Mouse (Mus musculus): ENCODE data around the gene Cdc42se1. TPM values are rescaled to one million over a fixed set of nuclear protein-coding genes. Genes with fewer than 3 reads are reported as not detected.

The Cdc42se1 gene
- polyA plus RNA-seq, 1 experiment: 65.4 TPM

- Histone ChIP-seq H3K4me3 (ENCODE audit: insufficient read depth, low read length) (no peak within 1 kb of the TSS; the same call in 1 of the 2 replicates), H3K27ac (ENCODE audit: insufficient read depth, low read length) (peak within 1 kb of the TSS; percentile 87), H3K4me1 (ENCODE audit: control insufficient read depth, insufficient read depth, low read length) (peaks cover 9% of the 10 kb centered on the region)
- TF ChIP-seq CTCF (IDR thresholded peaks at IDR 0.05; ENCODE audit: extremely low read depth, insufficient read depth, low read length): no peak
- no peak for TF ChIP-seq POLR2A (IDR thresholded peaks at IDR 0.05; ENCODE audit: extremely low read depth, insufficient read depth, low read length)
Observed at GRCm38 (mm10) chr3:95231298-95232221, 3.0 kb downstream of the Cdc42se1 start, which contains the start of gene Mllt11. Gene Mllt11 (minus strand): TSS chr3:95232171.

- H3K4me1 ChIP-seq (ENCODE audit: control insufficient read depth, insufficient read depth, low read length): peaks cover 13% of the 10 kb centered on the region
- TF ChIP-seq POLR2A (IDR thresholded peaks at IDR 0.05; ENCODE audit: extremely low read depth, insufficient read depth, low read length) (no peak), CTCF (IDR thresholded peaks at IDR 0.05; ENCODE audit: extremely low read depth, insufficient read depth, low read length) (no peak)
- no peak overlapping the region for H3K27ac ChIP-seq (ENCODE audit: insufficient read depth, low read length)
- no peak overlapping the region for H3K4me3 ChIP-seq (ENCODE audit: insufficient read depth, low read length)
Observed at GRCm38 (mm10) chr3:95232771-95233170, 4.2 kb downstream of the Cdc42se1 start.

- peaks cover 13% of the 10 kb centered on the region for H3K4me1 ChIP-seq (ENCODE audit: control insufficient read depth, insufficient read depth, low read length)
- no peak overlapping the region for H3K27ac ChIP-seq (ENCODE audit: insufficient read depth, low read length)
- no peak for TF ChIP-seq CTCF (IDR thresholded peaks at IDR 0.05; ENCODE audit: extremely low read depth, insufficient read depth, low read length)
- TF ChIP-seq POLR2A (IDR thresholded peaks at IDR 0.05; ENCODE audit: extremely low read depth, insufficient read depth, low read length): no peak
- no peak overlapping the region for H3K4me3 ChIP-seq (ENCODE audit: insufficient read depth, low read length)
Observed at GRCm38 (mm10) chr3:95233303-95233980, 4.9 kb downstream of the Cdc42se1 start.

GRCm38 (mm10) chr3:95235386-95236301 is 7.1 kb downstream of the Cdc42se1 start:
- Histone ChIP-seq H3K4me1 (ENCODE audit: control insufficient read depth, insufficient read depth, low read length) (peaks cover 11% of the 10 kb centered on the region), H3K4me3 (ENCODE audit: insufficient read depth, low read length) (no peak overlapping the region), H3K27ac (ENCODE audit: insufficient read depth, low read length) (no peak overlapping the region)
- TF ChIP-seq POLR2A (IDR thresholded peaks at IDR 0.05; ENCODE audit: extremely low read depth, insufficient read depth, low read length) (no peak), CTCF (IDR thresholded peaks at IDR 0.05; ENCODE audit: extremely low read depth, insufficient read depth, low read length) (no peak)

- H3K4me1 ChIP-seq (ENCODE audit: control insufficient read depth, insufficient read depth, low read length): peaks cover 4% of the 10 kb centered on the region; the same call in 1 of the 2 replicates
- no peak overlapping the region for H3K27ac ChIP-seq (ENCODE audit: insufficient read depth, low read length)
- TF ChIP-seq POLR2A (IDR thresholded peaks at IDR 0.05; ENCODE audit: extremely low read depth, insufficient read depth, low read length) (no peak), CTCF (IDR thresholded peaks at IDR 0.05; ENCODE audit: extremely low read depth, insufficient read depth, low read length) (no peak)
Observed at GRCm38 (mm10) chr3:95237541-95238099, 9.1 kb downstream of the Cdc42se1 start.

GRCm38 (mm10) chr3:95239022-95239421 is 10.5 kb downstream of the Cdc42se1 start:
- H3K4me1 ChIP-seq (ENCODE audit: control insufficient read depth, insufficient read depth, low read length): peaks cover 4% of the 10 kb centered on the region; the same call in 1 of the 2 replicates
- H3K27ac ChIP-seq (ENCODE audit: insufficient read depth, low read length): no peak overlapping the region
- no peak overlapping the region for H3K4me3 ChIP-seq (ENCODE audit: insufficient read depth, low read length)
- TF ChIP-seq POLR2A (IDR thresholded peaks at IDR 0.05; ENCODE audit: extremely low read depth, insufficient read depth, low read length) (no peak), CTCF (IDR thresholded peaks at IDR 0.05; ENCODE audit: extremely low read depth, insufficient read depth, low read length) (no peak)

More at GRCm38 (mm10) chr3:95237541-95238099, 9.1 kb downstream of the Cdc42se1 start:
- H3K4me3 ChIP-seq (ENCODE audit: insufficient read depth, low read length): no peak overlapping the region

GRCm38 (mm10) chr3:95239971-95240370 is 11.4 kb downstream of the Cdc42se1 start:
- Histone ChIP-seq H3K4me3 (ENCODE audit: insufficient read depth, low read length) (no peak overlapping the region), H3K27ac (ENCODE audit: insufficient read depth, low read length) (no peak overlapping the region), H3K4me1 (ENCODE audit: control insufficient read depth, insufficient read depth, low read length) (peaks cover 4% of the 10 kb centered on the region; the same call in 1 of the 2 replicates)
- TF ChIP-seq POLR2A (IDR thresholded peaks at IDR 0.05; ENCODE audit: extremely low read depth, insufficient read depth, low read length) (no peak), CTCF (IDR thresholded peaks at IDR 0.05; ENCODE audit: extremely low read depth, insufficient read depth, low read length) (no peak)

GRCm38 (mm10) chr3:95240900-95241299 is 12.4 kb downstream of the Cdc42se1 start:
- Histone ChIP-seq H3K4me3 (ENCODE audit: insufficient read depth, low read length) (no peak overlapping the region), H3K27ac (ENCODE audit: insufficient read depth, low read length) (no peak overlapping the region), H3K4me1 (ENCODE audit: control insufficient read depth, insufficient read depth, low read length) (peaks cover 4% of the 10 kb centered on the region; the same call in 1 of the 2 replicates)
- TF ChIP-seq POLR2A (IDR thresholded peaks at IDR 0.05; ENCODE audit: extremely low read depth, insufficient read depth, low read length): no peak
- no peak for TF ChIP-seq CTCF (IDR thresholded peaks at IDR 0.05; ENCODE audit: extremely low read depth, insufficient read depth, low read length)
